Mouse (Mus musculus) adrenal gland, adult 2 months (tissue): Measurements from ENCODE around the gene Hbb-bh1. TPM values are rescaled to one million over a fixed set of nuclear protein-coding genes. Genes with fewer than 3 reads are reported as not detected.
"Not testable (repeated sequence)": the region's sequence is repeated elsewhere in the genome, so short reads cannot be mapped to it uniquely, and the experiment has no call there.

Experiments used
- DNase-seq: peaks from one replicate; pipeline ENCODE4 v3.0.0; 2021
- long read RNA-seq: library from polyadenylated mRNA; stranded (forward); transcript quantifications from one replicate; pipeline ENCODE4 v2.0.0, GENCODE M21; 2021
- polyA plus RNA-seq: library from polyadenylated mRNA; depleted of rRNA; stranded (reverse); fragments of >200 nt; gene quantifications from 2 replicates; pipeline ENCODE4 v1.2.3, GENCODE M21; 2012; rRNA removed
- total RNA-seq, 2 experiments: library from RNA; stranded (reverse); gene quantifications; 2 replicates each; pipeline ENCODE4 v1.2.3; 2021

The Hbb-bh1 gene
- total RNA-seq = not detected
- not detected in 2 replicates for polyA plus RNA-seq
- long read RNA-seq = 0 reads

DNA sequence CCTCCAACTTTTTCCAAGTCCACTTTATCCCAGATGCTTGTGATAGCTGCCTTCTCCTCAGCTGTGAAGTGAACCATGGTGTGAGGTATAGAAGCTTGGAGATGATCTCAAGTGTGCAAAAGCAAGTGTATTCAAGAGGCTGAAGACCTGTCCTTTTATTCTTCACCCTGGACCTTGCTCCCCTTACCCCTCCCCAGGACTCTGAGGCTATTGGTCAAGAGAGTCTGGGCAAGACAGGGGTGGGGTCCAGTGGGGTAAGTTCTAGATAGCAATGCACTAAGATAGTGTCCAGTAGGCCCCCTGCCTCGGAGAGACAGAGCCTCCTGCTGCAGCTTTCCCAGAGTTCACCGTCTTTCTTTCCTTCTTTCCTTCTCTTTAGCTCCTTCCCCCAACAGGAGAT is at the start of gene Hbb-bh1:
Hbb-bh1 (minus strand) TSS at position 131 of the 400 bp plus-strand sequence.
- no peak for DNase-seq

- no peak for DNase-seq
Measured at GRCm38 (mm10) chr7:103886152-103886551, 43.2 kb upstream of the Hbb-bh1 start, which contains the start of gene Olfr66. Olfr66 (minus strand) TSS chr7:103886252.

- no peak for DNase-seq
Measured at GRCm38 (mm10) chr7:103877093-103877492, 34.1 kb upstream of the Hbb-bh1 start.

DNA sequence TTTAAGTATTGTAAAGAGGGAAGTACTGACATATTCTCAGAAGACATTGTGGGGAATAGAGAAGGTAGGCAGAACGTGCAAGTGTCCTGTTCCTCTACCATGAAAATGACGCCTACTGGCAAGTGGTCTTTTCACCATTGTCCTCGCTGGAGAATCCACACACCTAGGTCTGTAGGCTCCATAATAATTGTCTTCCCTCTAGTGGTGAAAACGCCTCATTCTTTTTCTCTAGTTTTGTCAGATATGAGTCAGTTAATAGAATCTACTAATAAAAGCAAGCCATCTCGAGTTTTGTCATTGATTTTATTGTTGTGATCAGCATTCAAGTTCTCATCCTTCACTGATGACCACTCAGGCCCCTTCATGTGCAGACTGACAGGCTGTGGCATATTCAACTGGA is 31.5 kb upstream of the Hbb-bh1 start:
- DNase-seq = no peak

DNA sequence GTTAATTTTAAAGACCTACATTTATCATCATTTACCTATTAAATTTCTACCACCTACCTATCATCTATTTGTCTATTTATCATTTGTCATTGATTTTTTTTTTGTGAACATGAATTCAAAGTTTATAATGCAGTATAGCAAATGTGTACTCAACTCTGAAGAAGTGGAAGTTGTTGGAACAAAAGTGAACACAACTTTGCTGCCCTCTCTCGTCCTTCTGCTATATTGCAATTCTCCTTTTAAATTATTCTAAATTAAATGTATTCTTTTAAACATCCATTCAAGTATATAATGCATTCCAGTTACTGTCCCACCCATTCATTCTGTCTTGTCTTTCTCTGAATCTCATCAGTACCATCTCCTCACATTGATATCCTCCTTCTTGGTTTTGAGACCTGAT is 30.1 kb upstream of the Hbb-bh1 start:
- DNase-seq = no peak

GRCm38 (mm10) chr7:103870667-103871066 is 27.7 kb upstream of the Hbb-bh1 start:
- DNase-seq = no peak

DNA sequence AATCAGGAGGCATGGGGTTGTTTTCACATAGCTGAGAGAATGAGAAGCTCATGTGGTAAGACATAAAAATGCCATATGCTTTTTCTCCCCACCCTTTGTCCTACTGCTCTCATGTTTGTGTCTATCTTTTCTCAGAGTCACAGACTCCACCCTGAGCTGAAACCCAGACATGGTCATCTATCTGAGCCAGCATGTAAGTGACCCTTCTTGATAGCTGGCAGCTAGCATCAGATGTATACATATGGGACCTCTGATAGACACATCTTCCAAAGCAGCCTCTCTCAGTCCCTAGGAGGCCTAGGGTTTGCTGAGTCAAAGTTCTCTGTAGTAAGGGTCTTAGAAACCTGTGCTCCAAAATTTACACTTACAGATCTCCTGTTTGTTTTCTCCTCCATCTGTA is 22.8 kb upstream of the Hbb-bh1 start:
- no peak for DNase-seq

DNA sequence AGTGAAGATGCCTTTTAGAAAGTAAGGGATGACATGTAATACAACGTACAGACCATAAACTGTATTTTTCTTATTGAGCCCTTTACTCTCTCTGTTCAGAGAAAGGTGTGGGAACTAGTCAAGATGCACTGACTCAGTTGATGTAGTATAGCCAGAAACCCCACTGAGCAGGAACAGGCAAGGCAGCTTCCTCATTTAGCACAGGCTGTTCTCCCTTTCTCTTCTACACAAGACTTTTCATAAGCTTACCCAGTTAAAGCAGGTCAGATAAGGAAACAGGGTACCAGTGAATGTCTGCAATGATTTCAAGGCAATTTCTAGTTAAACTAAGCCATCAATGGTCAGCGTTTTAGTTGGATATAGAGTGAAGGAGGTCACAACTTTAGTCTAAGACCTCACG is 18.6 kb upstream of the Hbb-bh1 start:
- no peak for DNase-seq

- DNase-seq = peak; percentile 76
Measured at GRCm38 (mm10) chr7:103860855-103861254, 17.9 kb upstream of the Hbb-bh1 start.

- DNase-seq = no peak
Measured at GRCm38 (mm10) chr7:103859076-103859475, 16.1 kb upstream of the Hbb-bh1 start.

- no peak for DNase-seq
Measured at GRCm38 (mm10) chr7:103854669-103855068, 11.7 kb upstream of the Hbb-bh1 start.

DNA sequence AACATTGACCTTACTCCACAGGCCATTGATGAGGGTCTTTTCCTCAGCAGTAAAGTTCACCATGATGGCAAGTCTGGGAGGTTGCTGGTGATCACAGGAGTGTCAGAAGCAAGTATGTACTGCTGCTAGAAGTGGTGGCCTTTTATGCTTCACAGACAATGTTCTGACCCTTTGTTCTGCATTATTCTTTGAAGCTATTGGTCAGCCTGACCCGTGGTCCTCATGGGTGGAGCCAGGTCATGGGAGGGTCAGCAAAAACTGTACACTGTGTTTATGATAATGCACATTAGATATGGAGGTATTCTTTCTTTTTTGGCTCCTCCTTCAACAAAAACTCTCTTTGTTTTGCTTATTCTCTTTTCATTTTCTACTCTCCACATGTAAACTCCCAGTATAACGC is 10.1 kb upstream of the Hbb-bh1 start, which contains the start of gene Hbb-y:
Hbb-y (minus strand) TSS at position 127 of the 400 bp plus-strand sequence.
- DNase-seq = no peak

GRCm38 (mm10) chr7:103844525-103845325 is 1.8 kb upstream of the Hbb-bh1 start:
- no peak for DNase-seq

- no peak for DNase-seq
Measured at GRCm38 (mm10) chr7:103840268-103840667, 2.7 kb downstream of the Hbb-bh1 start, which contains the start of gene Hbb-bh2. Hbb-bh2 (minus strand) TSS chr7:103840520.

DNA sequence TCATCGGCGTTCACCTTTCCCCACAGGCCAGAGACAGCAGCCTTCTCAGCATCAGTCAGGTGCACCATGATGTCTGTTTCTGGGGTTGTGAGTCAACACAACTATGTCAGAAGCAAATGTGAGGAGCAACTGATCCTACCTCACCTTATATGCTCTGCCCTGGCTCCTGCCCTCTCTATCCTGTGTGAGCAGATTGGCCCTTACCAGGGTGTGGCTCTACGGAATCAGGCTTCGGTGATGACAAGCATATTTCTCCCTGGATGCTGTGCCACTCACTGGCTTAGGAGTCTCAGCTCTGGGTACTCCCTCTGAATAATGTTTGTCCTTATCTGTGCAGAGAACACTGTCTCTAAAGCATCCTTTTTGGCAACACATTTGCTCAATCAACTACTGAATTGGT is 15.2 kb downstream of the Hbb-bh1 start, which contains the start of gene Hbb-bs:
Hbb-bs (minus strand) TSS at position 289 of the 400 bp plus-strand sequence.
- DNase-seq = no peak

DNA sequence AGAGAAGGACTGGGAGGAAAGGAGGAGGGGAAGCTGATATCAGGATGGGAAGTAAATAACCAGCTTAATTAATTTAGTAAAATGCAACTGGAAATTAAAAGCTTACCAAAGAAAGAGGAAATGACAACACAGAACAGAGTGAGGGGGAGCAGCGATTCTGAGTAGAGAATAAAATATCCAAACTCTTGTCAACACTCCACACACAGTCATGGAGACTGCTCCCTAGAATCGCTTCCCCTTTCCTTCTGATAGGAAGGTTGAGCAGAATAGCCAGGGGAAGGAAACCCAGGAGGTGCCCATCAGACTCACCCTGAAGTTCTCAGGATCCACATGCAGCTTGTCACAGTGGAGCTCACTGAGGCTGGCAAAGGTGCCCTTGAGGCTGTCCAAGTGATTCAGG is 15.8 kb downstream of the Hbb-bh1 start:
- not testable (repeated sequence) for DNase-seq

GRCm38 (mm10) chr7:103826255-103826887 is 16.6 kb downstream of the Hbb-bh1 start:
- no peak for DNase-seq

- no peak for DNase-seq
Measured at GRCm38 (mm10) chr7:103825536-103826254, 17.3 kb downstream of the Hbb-bh1 start.

DNA sequence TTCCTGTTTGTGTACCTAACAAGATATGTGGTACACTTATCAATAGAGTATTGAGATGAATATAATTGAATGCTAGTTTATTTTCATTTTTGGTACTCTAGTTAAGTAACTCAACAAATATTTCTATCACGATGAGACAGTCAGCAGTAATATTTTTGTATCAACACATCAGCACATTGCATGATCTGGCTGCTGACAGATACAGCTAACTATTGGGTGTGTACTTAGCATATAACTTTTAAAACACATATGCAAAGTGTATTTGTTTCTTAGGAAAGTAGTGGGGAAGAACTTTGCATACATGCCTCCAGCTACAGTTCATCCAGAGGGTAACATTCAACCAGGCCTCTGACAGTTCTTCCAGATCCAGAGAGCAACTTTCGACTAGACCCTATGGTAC is 18.4 kb downstream of the Hbb-bh1 start:
- DNase-seq = no peak

DNA sequence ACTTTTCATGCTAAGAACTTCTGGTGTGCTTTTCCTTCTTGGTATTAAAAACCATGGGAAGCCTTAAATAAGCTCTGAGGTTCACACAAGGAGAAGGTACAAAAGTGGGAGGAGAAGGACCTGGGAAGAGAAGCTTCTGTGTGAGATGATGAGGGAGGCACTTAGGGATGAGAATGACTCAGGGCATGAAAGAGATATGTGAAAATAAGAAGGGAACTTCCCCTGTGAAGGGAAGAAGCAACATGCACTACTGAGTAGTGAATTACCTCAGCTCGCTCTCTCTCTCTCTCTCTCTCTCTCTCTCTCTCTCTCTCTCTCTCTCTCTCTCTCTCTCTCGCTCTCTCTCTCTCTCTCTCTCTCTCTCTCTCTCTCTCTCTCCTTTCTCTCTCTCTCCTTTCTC is 27.9 kb downstream of the Hbb-bh1 start:
- DNase-seq = not testable (repeated sequence)

DNA sequence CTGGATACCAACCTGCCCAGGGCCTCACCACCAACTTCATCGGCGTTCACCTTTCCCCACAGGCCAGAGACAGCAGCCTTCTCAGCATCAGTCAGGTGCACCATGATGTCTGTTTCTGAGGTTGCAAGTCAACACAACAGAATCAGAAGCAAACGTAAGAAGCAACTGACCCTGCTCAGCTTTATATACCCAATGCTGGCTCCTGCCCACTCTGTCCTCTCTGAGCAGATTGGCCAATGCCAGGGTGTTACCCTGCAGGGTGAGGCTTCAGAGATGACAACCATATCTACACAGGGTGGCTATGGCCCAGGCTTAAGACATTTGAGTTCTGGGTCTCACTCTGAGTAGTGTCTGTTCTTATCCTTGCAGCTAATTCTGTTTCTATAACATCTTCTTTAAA is 29.2 kb downstream of the Hbb-bh1 start, which contains the start of gene Hbb-bt:
Hbb-bt (minus strand) TSS at position 231 of the 400 bp plus-strand sequence.
- DNase-seq = no peak

DNA sequence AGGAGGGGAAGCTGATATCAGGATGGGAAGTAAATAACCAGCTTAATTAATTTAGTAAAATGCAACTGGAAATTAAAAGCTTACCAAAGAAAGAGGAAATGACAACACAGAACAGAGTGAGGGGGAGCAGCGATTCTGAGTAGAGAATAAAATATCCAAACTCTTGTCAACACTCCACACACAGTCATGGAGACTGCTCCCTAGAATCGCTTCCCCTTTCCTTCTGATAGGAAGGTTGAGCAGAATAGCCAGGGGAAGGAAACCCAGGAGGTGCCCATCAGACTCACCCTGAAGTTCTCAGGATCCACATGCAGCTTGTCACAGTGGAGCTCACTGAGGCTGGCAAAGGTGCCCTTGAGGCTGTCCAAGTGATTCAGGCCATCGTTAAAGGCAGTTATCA is 29.8 kb downstream of the Hbb-bh1 start:
- not testable (repeated sequence) for DNase-seq
